Mouse (Mus musculus): ENCODE results near the gene Mettl7b.

The Mettl7b gene

DNA sequence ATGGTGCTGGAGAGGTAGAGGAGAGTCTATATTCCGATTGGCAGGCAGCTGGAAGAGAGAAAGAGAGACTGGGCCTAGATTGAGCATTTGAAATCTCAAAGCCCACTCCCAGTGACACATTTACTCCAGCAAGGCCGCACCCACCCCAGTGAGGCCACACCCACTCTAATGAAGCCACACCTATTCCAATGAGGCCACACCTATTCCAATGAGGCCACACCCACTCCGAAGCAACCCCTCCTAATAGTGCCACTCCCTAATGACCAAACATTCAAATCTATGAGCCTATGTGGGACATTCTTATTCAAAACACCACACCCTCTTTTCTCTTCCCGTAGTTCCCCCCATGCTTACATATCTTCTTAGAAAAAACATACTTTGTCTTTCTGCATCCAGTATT, 13.3 kb downstream of the Mettl7b start:
- no peak for DNase-seq (ENCODE audit: low spot score)

DNA sequence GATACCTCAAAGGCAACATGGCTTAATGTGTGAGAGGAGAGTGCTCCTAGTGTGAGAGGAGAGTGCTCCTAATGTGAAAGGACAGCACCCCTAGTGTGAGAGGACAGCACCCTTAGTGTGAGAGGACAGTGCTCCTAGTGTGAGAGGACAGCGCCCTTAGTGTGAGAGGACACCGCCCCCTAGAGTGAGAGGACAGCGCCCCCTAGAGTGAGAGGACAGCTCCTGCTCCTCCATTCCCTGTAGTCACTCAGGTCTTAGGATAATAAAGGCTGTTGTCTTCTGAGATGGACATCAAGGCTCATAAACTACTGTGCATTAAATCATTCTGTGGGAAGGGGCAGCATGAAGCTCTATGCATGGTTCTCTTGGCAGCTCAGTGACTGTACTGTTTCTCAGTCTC, 15.1 kb downstream of the Mettl7b start:
- no peak for DNase-seq (ENCODE audit: low spot score)

DNA sequence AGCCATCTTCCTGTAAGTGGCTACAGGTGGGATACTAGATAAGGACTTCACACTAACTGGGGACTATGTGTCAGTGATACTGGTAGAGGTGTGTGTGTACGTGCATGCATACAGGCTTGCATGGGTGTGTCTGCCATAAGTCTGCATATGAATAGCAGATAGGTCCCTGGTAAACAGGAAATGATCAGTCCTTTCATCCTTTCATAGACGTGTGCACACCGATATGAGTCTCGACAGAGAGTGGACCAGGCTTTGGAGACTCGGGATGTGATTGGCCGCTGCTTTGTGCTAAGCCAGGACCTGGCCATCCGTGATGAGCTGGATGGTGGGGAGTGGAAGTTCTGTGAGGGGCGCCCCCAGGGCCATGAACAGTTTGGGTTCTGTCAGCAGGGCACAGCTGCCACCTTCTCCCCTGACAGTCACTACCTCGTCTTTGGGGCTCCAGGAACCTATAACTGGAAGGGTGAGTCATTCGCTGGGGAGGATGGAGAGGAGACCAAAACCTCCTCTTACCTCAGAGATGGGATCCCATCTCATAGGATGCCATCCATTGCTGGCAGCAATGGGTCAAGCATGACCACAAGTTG, 20.2 kb downstream of the Mettl7b start:
- DNase-seq (ENCODE audit: low spot score), result no peak

DNA sequence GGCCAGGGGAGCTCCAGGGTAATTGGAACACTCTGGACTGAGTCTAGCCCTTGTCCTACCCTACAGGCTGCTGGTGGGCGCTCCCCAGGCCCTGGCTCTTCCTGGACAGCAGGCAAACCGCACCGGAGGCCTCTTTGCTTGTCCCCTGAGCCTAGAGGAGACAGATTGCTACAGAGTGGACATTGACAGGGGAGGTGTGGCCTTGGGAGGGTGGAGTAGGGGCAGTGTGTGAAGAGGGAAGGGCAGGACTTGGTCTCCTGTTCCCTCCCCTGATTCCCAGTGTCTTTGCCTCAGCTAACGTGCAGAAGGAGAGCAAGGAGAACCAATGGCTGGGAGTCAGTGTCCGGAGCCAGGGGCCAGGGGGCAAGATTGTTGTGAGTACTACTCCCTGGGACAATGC, 21.8 kb downstream of the Mettl7b start:
- no peak for DNase-seq (ENCODE audit: low spot score)

DNA sequence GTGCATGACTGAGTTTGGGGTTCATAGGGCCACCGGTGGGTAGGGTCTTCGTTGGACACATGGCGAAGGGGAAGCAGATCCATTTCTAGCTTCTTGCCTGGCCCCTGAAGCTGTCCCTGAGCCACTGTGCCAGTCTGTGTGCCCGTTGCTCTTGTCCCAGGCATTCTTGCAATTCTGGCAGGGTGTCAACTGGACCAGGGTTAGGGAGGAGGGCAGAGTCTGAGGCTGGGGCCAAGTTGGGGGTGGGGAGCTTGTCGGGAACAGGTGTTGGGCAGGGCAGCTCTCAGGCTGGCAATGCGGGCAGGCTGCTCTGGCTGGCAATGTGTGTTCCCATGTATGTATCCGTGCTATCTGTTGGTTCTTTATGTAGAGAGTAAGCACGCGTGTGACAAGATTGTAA, 22.3 kb downstream of the Mettl7b start:
- DNase-seq (ENCODE audit: low spot score), result peak; percentile 49

DNA sequence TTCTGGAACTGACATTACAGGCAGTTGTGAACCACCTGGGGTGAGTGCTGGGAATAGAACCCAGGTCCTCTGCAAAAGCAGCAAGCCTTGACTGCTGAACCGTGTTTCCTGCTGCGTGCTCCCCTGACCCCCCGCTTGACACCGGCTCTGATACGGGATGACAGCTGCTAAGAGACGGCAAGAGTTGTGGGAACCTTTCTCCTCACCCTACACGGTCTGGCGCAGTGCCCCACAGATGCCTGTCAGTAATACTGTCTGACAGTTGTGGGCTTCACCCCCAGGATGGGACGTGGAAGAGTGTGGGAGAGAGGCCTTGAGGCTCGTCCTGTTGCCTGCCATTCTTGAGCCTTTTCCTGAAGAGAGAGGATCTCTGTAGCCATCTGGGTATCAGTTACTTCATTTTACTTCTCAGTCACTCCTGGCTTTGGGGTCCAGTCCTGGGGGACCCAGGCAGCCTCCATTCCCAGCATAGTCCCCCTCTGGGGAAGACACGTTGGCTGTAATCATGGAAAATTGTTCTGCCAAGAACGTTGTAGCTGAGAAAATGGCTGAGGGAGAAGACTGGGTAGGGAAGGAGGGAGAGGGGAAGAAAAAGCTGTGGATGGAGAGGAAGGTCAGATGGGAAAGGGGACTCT, 22.9 kb downstream of the Mettl7b start:
- DNase-seq (ENCODE audit: low spot score), result no peak

DNA sequence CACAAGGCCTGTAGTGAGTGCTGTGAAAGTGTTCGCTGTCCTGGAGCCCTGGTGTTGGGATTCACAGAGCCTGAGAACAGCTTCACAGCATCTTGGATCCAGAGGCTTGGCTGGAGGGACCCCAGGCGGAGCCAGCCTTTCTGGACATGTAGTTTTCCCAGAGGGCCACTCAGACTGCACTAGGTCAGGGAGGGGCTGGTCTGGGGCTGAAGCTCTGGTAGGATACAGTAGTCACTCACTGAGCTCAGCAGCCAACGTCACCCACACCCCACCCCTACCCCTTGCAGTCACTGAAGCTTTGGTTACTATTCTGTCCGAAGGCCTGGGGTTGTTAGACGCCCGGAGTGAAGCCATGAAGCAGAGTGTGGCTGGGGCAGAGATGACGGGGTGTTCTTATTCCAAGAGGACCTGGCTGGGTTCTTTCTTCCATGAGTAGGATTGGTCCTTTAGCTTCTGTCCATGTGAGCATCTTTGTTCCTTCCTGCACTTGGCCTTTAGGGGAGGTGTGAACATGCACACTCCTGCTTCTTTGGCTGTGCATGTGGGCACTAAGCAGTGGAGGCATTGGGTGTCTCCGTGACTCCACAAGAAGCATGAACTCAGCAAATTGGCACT, 24.9 kb downstream of the Mettl7b start:
- no peak for DNase-seq (ENCODE audit: low spot score)

DNA sequence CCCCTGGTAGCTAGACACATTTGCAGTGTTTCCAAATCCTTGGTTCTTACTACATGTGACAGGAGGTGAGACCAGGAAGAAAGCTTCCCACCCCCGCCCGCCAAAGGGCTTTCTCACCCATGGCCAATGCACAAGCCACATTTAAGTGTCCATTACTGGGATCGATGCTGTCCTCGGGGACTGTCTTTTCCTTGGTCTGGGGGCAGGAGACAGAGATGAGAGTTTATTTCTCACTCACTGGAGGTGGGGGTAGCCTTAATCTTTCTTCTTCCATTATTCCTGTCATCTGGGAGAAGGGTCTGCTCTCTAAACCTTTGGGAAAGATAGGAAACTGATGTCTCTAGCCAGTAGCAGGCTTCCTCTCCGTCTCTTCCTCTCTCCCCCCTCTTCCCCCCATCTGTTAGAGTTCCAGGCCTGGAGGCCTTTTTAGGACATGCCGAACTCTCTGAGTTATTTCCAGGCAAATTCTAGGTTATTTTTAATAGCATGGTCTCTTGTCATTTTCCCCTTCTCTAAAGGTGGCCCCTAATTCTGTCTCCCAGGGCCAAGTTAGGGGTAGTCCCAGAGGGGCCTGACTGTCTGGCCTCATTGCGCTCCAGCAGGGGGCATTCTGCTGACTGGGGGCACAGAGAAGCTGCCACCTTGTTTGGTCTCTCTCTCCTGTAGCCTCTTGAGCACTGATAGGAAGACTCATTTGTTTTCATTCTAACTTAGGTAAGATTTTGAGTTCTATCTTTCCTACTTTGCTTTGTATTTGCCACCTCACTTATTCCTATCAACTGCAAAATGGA, 25.6 kb downstream of the Mettl7b start:
- no peak for DNase-seq (ENCODE audit: low spot score)

DNA sequence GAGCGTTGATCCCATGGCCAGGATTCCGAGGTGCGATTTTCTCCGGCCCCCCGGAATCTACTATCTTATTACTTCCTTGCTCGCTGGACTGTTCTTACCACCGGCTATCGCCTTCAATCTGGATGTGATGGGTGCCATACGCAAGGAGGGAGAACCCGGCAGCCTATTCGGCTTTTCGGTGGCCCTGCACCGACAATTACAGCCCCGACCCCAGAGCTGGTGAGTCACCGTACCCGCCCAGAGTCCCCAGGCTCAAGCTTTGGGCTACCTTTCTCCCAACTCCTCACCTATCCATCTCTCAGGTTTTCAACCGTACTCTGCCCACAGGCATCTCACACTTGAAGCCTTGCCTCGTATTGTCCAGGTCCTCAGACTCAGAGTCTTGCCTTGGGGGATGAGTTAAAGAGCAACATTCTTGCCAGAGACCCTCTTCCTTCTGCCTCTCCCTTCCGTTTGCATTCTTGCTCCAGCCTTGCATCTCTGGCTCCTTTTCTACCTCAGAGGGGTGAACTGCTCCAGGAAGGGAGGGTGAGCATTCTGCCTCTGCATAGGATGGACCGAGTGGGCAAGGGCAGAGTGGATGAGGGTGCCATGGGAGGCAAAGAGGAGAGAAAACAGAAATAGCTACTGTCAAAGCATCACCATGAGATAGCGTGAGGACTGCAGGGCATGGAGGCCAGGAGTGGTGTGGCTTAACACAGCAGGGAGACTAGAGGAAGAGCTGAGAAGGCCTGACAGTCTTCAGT, 26.6 kb downstream of the Mettl7b start:
- DNase-seq (ENCODE audit: low spot score), result no peak

DNA sequence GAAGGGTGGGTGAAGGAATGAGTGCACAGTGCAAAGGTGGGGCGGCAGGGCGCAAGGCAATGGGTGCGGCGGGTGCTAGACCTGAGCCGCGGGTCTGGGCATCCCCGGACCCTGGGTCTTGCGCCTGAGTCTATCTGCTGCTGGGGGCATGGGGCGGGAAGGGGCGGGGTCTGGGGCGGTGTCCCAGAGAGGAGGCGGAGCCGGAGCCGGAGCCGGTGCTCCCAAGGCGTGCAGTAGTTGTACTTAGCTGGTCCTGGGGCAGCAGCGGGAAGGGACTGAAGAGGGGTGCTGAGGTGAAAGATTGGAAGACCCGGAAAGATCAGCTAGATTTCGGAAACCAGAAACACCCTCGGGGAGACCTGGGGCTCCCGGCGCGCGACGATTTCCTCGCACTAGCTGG, 27.2 kb downstream of the Mettl7b start, which contains the start of gene Itga7:
TSS of gene Itga7 (plus strand) at position 245 of the 400 bp plus-strand sequence.
- no peak for DNase-seq (ENCODE audit: low spot score)

DNA sequence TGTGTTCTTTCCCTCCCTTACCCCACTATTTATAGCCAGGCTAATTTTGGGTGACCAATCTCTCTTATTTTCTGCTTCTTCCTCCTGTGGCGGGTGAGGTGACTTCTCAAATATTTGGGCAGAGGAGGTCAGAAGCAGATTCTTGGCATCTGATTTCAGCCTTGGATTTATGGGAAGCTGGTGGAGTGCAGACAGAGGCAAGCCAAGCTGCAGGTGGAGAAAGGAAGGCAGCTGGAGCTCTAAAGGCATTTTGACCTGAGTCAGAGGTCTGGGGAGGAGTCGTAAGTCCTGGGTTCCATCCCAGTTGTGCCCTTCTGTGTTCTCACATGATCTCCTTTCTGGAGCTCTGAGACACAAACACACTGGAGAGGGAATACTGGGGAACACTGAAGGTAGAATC, 29.3 kb downstream of the Mettl7b start:
- DNase-seq (ENCODE audit: low spot score), result no peak

DNA sequence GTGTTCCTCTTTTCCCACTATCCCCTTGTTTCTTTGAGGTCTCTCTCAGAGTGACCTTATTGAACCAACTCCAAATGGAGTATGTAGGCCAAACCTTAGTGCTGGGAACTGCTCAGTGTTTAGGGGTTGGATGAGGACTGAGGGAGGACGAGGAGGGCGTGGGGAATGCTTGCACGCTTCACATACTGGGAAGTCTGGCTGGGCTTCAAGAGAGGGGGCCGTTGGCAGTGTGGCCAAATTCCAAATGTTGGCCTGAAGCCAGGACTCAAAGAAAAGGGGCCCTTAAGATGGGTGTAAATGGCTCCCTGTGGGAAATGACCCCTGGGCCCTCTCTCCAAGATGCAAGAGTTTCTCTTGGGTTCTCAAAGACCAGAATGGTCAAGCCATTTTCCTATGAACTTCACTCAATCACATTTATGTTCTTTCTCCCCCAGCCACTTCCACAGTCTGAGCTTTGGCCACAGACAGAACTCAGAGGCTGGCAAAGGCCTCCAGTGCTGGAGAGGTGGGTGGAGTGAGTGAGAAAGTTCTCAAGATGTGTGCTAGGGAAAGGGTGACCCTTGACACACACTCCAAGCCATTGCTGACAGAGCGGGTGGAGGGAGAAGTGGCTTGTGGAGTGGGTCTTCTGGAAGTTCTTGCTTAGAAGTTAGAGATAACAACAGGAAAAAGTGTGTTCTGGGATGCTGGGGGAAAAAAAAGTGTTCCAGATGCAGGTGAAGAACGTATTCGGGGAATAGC, 31.0 kb downstream of the Mettl7b start:
- DNase-seq (ENCODE audit: low spot score), result no peak

DNA sequence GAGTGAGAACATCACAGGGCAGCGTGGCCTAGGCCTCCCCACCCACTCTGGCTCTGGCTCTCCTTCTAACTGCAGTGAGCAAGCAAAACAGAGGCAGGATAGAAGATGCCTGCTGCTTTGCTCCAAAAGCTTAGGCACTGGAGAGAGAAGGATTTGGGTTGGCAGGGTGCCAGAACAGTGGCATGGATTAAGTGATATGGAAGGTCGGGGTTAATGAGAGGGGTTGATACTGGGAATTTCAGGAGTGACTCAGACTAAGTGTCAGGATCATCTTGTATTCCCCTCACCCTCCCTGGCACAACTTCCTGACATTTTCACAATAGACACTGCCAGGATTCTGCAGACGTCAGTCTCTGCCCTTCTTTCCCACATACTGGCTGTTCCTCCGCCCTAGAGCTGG, 32.4 kb downstream of the Mettl7b start:
- no peak for DNase-seq (ENCODE audit: low spot score)

DNA sequence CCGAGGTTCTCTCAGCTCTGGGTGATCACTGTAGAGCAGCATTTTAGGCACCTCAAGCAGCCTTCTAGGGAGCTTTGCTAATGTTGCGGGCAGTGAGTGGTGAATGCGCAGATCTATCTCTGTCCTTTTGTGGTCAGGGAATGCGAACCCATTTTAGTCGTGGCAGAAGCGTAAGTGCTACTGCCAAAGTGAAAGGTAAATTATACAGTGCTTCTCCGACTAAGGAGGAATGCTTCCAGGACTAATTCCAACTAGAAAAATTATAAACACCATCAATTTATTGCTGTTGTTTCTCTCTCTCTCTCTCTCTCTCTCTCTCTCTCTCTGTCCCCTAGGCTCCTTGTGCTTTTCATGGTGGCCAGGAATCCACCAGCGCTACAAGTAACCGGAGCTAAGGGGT, 36.9 kb downstream of the Mettl7b start, which contains the start of gene Bloc1s1:
TSS of gene Bloc1s1 (minus strand) at position 101 of the 400 bp plus-strand sequence.
- no peak for DNase-seq (ENCODE audit: low spot score)

DNA sequence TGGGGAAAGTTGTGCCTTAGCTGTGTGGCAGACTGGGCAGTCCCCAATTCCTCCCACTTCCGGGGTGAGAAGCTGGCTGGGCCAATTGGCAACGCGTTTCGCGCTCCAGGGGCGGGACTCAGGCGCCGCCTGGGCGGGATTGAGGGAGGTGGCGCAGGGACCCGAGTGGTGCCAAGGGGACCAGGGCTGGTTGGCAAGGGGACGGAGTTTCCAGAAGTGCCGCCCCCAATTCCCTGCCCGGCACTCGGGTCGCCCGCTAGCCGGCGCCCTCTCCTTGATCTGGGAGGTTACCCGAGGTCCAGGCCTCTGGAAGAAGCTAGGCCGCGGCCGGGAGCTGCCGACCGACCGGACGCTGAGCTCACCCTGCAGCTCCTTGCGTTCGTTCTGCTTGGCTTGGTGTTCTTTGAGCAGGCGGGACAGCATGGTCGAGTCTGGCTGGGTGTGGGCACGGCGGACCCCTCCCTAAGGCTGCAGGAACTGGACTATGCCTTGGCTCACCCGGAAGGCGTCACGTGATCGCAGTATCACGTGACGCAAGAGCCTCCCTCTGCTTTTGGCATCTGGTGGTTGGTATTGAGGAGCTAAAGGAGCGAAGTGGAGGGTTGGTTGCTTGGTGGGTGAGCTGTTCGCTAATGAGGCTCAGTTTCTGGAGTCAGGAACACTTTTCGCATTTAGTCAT, 37.6 kb downstream of the Mettl7b start:
- peak; percentile 97 for DNase-seq (ENCODE audit: low spot score)

DNA sequence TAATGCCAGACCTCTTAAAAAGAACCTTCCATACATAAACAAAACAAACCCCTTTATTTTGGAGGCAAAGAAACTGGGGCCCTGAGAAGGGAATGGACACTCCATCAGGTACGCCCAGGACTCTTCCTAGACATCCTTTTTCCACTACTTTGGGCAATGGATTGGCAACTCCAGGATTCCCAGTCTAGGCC, 38.1 kb downstream of the Mettl7b start, which contains the start of gene Rdh5:
TSS of gene Rdh5 (minus strand) at position 67 of the 191 bp plus-strand sequence.
- no peak for DNase-seq (ENCODE audit: low spot score)

DNA sequence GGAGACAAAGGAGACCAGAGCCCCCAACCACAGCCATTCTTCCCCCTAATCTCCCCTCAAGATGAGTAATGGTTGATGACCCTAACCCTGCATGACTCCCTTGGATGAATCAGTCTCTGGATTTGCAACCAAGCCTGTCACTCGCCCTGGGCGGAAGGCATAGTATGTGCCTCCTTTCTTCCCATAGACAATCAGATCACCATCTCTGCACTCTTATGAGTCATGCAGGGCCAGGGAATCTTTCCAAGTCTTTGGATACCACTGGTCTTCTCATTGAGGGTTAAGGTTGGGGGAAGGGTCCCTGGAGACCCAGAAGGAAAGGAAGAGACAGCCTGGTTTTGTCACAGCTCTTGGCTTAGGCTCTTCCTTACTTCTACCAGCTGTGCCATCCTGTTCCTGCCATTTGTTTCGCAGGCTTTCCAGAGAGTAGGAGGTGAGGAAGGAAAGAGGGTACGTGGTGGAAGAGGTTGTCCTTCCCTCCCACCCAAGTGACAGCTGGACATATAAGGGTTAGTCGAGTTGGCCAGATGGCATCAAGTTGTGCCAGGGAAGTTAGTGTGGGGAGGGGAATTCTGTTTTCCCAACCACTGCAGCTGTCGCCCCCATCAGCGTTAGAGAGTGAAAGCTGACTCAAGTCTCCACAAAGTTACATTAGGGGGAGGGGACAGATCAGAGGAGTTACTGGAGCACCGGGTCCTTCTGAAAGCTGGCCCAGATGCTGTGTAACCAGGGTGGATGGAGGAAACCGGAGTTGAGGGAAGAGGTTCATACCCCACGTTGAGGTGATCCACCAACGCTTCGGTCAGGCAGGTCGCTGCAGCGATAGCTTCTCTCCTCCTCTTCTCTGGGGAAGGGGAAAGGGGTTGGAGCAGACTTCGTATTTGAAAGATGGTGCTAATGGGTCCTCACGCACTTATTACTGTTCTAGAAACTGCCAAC, 38.6 kb downstream of the Mettl7b start:
- DNase-seq (ENCODE audit: low spot score), result no peak

DNA sequence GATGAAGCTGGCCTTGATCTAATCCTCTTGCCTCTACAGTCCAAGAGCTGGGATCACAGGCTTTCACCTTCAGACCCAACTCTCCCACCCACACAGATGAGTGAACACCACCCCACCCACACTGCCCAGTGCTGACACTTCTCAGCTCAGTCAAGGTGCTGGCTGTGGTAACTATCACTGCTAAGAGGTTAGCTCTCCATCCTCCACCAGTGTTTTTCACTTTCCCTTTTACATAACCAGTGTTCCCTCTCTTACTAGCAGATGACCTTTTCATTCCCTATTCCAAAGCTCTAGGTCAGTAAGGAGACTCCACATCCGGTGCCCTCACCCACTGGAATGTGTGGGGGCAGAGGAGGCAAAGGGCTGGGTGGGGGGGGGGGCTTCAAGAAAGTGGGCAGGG, 39.5 kb downstream of the Mettl7b start:
- no peak for DNase-seq (ENCODE audit: low spot score)

DNA sequence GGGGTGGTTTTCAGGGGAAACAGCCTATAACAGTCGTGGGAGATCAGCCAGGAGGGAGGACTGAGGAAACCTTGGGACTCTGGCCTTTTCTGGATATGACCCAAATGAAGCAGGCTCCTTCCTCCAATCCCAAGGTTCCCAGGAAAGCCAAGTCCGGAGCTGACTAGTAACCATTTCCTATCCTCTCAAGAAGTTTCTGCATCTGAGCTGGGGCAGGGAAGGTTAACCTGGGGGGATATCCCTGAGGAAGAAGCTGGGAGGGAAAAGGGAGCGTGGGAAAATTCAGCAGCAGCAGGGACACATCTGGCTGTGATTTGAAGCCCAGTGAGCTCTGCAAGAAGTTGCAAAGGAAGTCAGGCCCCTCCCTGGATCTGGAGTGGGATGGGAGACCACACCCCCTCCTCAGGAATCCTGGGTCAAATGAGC, 40.0 kb downstream of the Mettl7b start:
- DNase-seq (ENCODE audit: low spot score), result no peak

DNA sequence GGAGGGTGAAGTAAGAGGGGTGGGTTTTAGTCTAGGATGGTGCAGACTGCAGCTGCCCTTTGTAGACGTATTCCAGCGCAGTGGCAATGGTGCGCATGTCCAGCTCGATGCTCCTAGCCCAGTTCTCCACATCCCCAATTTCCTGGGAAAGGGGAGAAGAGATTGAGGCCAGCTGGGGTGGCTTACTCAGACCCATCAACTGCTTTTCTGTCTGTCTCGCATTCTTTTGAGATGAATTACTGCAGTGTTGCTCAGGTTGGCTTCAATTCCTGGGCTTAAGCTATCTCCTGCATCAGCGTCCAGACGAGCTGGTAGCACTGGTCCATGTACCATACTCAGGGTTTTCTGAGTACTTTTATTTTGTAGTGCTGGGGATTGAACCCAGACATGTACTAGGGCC, 40.8 kb downstream of the Mettl7b start:
- DNase-seq (ENCODE audit: low spot score), result no peak
